Mouse (Mus musculus) retina, postnatal 1 day (tissue): ENCODE measurements at regions not wholly inside any gene's neighbourhood (a gene's known extent, or its start where the extent isn't known, plus 50 kb on each side); places are given as distances from the start of the nearest gene placed in this dataset.

ENCODE experiments used
- DNase-seq: peaks from one replicate; pipeline ENCODE4 v3.0.0-alpha.2; 2012

DNA sequence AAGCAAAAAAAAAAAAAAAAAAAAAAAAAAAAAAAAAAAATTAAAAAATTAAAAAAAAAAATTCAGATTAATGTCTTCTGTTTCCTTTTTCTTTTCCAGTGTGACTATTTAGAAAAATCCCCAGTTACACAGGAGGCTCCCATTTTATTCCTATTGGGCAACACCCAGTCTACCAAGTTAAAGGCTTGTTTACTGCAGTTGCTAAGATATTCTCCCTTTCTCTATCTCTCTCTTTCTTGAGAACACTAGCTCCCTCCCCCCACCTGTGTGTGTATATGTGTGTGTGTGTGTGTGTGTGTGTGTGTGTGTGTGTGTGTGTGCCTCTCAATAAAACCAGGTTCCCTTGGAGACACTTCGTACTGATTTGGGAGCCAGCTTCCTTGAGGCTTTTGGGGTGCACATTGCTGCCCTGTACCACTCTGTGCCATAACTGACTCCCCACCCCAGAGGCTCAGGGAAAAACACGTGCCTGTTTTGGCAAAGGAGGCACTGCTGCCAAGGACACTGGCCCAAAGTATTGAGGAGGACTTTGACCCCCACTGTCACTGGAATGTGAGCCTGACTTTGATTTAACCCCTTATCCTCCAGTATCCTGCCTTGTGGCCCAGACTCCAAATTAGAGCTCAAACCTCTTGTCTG lies 50.3 kb downstream of the Anapc15-ps start:
- DNase-seq: peak; percentile 63

DNA sequence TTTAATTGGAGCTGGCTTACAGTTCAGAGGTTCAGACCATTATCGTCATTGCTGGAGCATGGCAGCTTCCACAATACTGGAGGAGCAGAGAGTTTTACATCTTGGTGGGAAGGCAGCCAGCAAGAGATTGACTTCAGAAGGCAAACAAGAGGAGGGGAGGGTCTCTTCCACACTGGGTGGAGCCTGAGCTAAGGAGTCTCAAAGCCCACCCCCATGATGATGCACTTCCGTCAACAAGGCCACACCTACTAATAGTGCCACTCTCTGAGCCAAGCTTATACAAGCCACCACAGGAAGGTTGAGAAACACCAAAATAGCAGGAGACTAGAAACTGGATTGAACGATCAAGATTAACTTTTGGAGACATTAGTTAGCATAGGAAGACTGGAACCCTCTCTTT lies 52.5 kb downstream of the Anapc15-ps start:
- DNase-seq: no peak

DNA sequence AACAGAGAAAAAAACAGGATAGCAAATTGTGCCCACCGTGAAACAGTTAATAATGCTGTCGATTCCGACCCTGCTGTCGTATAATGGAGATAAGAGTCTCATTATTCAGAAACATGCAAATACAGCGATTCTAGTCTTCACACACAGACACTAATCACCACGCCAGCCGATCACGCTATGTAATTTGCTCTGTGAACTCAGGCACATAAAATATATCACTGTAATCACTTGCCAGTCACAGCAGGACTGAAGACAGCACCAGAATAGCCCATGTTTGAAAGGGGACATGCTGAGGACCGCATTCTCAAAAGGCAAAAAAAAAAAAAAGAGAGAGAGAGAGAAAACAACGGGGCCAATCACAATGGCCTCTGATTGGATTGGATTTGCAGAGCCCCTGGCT lies 53.6 kb downstream of the Anapc15-ps start:
- DNase-seq: peak; percentile 83

DNA sequence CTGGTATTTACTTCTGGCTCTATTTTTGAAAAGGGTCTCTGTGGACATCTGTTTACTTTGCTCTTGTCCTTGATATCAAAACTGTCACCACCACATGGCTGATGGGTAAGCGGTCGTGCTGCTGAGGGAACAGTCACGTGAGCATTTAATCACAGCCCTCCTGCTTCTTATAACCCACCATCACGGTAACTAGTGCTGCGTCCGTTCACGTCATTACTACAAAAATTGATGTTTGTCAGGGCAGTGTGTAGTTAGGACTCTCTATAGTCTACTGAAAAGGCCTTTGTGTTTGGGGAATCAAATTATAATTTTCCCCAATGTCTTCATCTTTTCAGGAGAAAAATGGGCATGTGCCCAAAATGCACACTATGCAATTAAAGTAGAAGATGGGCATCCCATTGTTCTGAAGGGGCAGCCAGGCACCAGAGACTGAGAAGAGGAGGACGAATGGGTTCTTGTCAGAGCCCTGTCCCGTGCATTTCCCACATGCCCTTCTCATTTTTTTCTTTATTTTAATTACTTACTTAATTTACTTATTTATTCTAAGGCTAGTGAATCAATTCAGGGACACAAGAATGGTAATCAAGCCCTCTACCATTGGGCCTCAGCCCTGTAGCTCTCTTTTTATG lies 54.6 kb upstream of the Nudt4 start:
- peak; percentile 73 for DNase-seq

DNA sequence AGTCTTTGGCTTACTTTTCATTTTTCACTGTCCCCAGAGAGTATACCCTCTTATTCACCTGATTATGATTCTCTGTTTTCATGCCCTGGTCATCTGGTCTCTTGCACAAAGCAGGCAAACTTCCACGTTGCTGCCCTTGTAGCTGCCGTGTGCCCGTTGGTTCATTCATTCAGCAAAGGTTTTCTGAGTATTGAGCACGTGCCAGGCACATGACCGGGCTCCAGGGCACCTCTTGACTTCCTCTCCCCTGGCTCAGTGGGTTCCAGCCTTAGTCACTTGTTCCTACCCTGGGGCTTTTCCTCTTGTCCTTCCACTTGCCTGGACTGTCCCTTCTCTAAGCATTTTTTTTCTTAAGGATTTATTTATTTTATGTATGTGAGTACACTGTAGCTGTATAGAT lies 52.9 kb upstream of the Nudt4 start:
- DNase-seq: no peak

DNA sequence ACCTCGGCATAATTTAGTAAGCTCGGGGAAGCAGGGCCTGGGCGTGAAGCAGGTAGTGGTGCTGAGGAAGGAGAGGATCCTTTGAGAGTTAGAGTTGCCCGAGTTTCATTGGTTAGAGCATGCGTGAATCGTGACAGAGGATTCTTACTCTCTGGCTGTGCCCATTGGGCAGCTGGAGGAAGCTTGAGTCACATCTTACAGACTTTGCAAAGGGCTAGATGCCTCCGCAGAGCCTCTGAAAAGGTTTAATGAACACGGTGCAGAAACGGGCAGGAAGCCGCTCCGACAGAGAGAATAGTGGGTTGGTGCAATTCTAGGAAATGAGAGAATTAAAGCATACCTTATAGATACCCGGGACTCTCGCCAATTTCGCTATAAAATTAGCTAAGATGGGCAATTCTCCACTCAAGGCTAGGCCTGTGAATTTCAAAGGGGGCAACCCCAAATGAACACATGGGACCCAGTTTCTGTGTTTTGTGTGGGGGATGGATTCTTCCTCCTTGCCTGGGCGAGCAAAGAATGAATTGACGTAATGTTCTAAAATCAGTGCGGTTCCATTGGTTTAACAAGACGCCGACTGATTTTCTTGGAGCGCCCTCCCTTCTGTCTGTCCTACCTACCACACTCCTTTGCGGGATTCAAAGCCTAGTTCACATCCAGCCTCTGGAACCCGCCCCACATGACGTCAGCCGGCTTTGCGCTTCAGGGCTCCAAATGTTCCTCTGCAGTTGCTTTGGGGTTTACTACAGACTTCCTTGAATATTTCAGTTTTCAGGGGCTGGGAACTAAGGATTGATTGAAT lies 52.1 kb upstream of the Nudt4 start:
- no peak for DNase-seq
